Mouse (Mus musculus) bone marrow, adult 2 months (tissue): ENCODE results near the gene Olfr1361.
A peak's percentile ranks its signal among the peaks of the same experiment; 100 is the strongest.

ENCODE experiments used
- CTCF ChIP-seq: fragments of 200-500 bp; IDR thresholded peaks from 2 replicates; pipeline ENCODE4 v1.5.1; 2011; ENCODE audit warnings: low read length, control low read depth; ENCODE audit not compliant: control insufficient read depth, insufficient read depth
- POLR2A ChIP-seq: fragments of 200-500 bp; IDR thresholded peaks from 2 replicates; pipeline ENCODE4 v1.6.1; 2011; ENCODE audit warnings: low read depth, mild to moderate bottlenecking, control low read depth, low read length, borderline replicate concordance; ENCODE audit not compliant: control insufficient read depth

- TF ChIP-seq POLR2A = no peak
- TF ChIP-seq CTCF = peak; percentile 89
Observed at GRCm38 (mm10) chr13:21710031-21710711, 47.0 kb upstream of the Olfr1361 start.
